Mouse (Mus musculus) left cerebral cortex, adult 18-20 months (tissue): Measurements from ENCODE around the gene Atp11a. TPM values are rescaled to one million over a fixed set of nuclear protein-coding genes. Genes with fewer than 3 reads are reported as not detected.
A peak's percentile ranks its signal among the peaks of the same experiment; 100 is the strongest.

Experiments
- DNase-seq, 2 experiments: peaks; one replicate each; pipeline ENCODE4 v3.0.0; 2021 to 2022; ENCODE audit warnings: low spot score in 2 of 2, mixed read lengths in 1 of 2
- total RNA-seq, 2 experiments: library from RNA; stranded (reverse); gene quantifications; 2 replicates each; pipeline ENCODE4 v1.2.3; 2021

The Atp11a gene
- total RNA-seq, 2 experiments from 2014 or later = 47.7 to 55.2 TPM

DNA sequence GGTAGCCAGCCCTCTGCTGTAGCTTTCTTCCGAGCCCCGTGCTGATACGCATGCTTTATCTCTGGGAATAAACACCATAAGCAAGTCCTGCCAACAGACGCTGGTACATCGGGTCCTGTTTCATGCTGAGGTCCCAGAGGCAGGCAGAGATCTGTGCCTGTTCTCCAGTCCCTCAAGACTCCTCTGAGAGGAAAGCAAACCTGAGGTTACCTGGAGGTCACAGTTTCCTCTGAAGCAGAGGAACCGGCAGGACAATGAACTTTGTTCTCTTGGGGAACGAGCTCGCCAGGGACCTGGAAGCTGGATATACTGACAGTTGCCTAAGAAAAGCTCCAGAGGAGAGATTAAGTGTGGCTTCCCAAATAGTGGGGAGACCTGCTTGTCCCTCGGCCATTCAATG, 141.0 kb downstream of the Atp11a start:
- no peak for DNase-seq

DNA sequence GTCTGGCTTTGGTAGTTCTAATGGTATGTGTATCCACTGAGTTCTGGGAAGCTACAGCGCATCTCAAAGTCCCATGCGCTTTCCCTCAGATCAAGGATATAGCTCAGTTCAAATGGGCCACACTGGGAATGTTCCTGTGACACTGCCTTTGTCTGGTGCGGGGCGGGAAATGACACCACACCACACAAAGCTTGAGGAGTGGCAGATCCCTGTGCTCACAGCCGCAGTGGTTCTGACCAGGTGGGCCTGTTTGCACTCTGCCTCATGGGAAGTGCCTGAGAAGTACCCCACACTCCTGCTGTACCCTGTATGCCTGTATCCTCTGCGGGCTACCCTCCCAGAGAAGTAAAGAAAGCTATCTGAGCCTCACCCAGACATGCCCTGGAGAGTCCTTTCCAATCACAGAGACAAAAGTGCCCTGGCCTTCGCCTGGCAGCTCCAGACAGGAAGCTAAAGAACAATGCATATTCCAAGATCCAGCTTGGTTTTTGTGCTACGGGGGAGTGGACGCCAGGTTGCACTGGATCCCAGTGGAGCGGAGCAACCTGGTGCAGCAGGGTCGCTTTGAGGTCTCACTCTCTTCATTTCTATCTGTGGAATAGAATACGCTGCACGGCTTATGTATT, 147.1 kb downstream of the Atp11a start:
- DNase-seq = no peak

GRCm38 (mm10) chr8:12905122-12905521, 148.3 kb downstream of the Atp11a start:
- no peak for DNase-seq

DNA sequence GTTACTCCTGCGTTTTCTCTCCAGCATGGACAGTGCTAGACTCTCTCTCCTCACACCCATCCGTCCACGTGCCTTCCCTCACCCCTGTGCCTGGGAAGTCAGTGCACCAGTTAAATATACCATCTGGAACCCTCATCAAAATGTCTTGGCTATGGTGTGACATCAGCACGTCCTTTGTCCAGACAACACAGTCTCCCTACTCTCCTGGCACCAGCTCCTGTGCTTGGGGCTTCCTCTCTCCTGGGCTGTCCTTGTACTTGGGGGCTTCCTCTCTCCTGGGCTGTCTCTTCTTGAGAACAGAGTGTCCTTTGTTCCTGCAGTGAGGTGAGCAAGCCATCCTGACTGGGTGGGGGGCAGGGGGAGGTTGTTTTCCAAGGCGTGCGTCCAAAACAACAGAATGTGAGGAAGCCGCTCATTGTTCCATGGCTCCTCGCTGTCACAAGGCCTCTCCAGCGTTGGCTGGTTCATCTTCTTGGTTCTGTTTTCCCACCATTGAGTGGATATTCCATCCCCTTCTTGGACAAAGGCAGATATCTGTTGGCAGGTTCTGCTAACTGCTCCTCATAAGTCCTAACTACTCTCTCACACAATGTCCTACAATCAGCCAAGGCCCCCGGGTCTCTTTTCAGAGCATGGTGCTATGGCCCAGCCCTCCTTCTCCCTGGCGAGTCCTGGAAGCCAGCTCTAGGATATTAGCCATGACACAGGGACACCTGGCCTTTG, 148.9 kb downstream of the Atp11a start:
- no peak for DNase-seq

DNA sequence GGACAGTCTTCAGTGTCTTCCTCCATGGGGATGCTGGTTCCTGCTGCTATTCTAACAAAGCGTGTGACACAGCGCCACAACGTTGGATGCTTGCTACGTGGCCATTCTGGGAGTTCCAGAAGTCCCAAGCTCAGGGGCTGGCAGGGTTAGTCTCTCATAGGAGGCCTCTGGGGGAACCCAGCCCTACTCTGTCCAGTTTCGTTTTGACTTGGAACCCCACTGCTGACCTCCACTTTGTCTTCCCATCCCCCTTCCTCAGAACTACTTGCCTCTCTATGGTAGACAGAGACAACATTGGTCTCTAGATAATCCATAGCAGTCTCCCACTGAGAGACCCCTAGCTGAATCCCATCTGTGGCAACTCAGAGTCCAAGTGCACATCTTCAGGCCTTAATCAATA, 149.8 kb downstream of the Atp11a start:
- no peak for DNase-seq

DNA sequence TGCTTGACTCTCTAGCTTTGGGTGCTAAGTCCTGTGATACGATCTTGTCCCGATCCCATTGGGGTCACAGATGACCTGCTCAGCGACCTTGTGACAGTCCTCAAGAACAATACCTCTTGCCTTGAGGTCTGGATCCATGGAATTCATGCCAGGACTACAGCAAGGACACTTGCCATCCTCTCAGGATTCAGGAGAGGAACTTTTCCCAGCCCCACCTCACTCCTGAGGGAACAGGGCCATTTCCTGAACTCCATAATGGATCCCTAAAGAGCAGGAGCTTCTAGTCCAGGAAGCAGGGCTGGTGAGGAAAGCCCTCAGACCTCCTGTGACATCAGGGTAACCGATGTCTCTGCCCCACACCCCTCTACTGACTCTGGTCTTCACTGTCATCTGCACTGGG, 150.9 kb downstream of the Atp11a start:
- DNase-seq = no peak

DNA sequence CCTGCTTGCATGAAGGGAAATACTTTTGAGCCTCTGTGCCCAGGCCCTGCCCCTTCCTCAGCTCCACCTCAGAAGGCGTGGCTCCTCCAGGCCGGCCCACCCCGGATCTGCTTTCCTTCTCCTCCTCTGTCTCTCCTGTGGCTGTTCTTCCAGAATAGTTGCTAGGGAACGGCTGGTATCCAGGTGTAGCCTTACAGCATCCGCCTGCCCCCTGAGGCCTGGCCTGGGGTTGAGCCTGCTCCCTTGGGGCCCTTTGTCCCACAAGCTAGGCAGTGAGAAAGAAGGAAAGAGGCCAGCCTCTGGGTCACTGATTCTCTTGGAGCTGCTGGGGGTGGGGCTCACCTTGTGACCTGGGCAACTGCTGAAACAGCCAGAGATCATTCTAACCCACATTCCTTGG, 155.2 kb downstream of the Atp11a start:
- no peak for DNase-seq

GRCm38 (mm10) chr8:12915187-12916006, 158.6 kb downstream of the Atp11a start:
- DNase-seq = peak; percentile 31 to 67

DNA sequence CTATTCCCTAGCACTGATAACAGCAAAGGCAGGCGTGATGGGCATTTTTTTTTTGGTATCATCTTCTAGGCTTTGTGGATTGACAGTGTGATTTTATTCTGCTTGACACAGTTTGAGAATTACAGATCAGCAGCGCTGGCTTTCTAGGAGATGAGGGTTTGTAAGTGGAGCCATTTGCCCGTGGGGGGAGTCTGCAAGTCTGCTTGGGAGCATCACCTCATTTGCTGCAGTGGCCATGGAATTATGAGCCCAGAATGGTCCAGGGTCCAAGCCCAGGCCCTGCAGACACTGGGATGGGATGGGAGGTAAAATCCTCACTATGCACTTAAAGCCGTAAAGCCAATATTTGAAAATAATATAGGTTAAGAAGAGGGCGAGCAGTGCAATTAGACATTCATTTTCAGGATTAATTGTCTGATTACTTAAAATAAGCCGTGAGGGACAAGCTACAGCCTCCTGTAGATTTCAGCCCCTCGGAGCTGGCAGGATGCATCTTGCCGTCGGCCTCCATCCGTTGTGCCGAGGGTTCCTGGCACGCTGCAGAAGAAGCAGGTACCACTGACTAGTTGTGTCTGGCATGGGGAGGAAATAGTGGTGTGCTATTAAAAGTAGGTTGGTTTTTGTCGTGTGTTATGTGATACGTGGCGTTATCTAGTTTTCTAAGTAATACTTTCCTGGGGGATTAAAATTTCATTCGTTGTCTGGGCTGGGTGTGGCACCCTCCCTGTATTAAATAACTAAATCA, 159.5 kb downstream of the Atp11a start:
- DNase-seq = no peak

GRCm38 (mm10) chr8:12917029-12917428, 160.2 kb downstream of the Atp11a start:
- DNase-seq = peak; percentile 36 to 45

GRCm38 (mm10) chr8:12917831-12918230, 161.0 kb downstream of the Atp11a start:
- no peak for DNase-seq

Other genes with a start within 250 kb of the Atp11a start
- gene Spaca7, start 184.0 kb upstream of the Atp11a start, total RNA-seq = not detected
- gene Tubgcp3, start 84.8 kb upstream of the Atp11a start, total RNA-seq = 10 to 100 TPM; 32.7 to 37.1 TPM
- 100 to 1,000 TPM; 239 to 243 TPM for gene Mcf2l, start 116.8 kb downstream of the Atp11a start, total RNA-seq